Mouse (Mus musculus): ENCODE data around the gene Bzw2. TPM values are rescaled to one million over a fixed set of nuclear protein-coding genes. Genes with fewer than 3 reads are reported as not detected.

Gene Bzw2
- polyA plus RNA-seq, 1 experiment from 2014 or later = 157 TPM

DNA sequence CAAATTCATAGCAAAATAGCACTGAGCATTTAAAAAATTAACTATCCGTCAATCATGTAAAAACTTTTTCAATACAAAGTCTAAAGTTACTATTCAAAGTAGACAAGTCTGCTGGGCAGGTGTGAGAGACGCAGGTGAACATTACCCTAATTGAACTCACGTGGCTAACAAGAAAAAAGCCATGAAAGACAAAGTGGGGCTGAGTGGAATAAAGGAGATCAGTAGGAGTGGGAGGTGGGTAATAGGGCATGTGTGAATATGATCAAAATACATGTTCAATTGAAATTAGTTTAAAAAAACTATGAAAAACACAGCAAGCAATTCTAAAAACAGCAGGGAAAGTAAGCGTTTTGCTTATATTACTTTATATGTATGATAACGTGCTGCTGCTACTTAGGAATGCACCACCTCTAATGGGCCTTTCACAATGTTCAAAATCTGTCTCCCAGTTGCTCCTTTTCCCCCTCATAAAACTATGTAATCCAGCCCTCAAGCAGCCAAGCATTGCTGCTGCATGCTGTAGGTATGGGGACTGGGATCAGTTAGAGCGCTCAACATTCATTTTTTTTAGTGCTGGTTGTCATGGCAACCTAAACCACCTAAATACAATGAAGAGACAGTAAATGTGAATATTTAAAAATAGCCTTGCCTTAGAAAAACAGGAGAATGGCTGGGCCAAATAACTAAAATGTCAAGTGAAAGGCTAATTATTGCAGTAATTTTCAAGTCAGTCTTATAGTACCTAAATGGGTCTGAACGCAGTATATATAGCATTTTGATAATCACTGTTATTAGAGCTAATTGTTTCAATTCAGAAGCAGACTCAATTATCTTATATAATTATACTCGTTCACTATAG lies 54.9 kb downstream of the Bzw2 start:
- 96% methylated on average over 8 of the region's 8 CpGs for WGBS
- H3K27me3 ChIP-seq (ENCODE audit: control insufficient read depth, insufficient read depth, low read depth, low read length) = no peaks in the 10 kb centered on the region
- H3K9me3 ChIP-seq (ENCODE audit: control insufficient read depth, low read length) = peaks cover 4% of the 10 kb centered on the region; the same call in 1 of the 2 replicates
- H3K4me3 ChIP-seq (ENCODE audit: low read length) = no peak overlapping the region
- no peak overlapping the region for H3K9ac ChIP-seq (ENCODE audit: low read length)
- no peak overlapping the region for H3K4me2 ChIP-seq (ENCODE audit: low read depth, low read length)
- no peak for ATAC-seq (ENCODE audit: low read depth)
- no peak overlapping the region for H3K27ac ChIP-seq (ENCODE audit: low read length)
- peaks cover 32% of the 10 kb centered on the region for H3K36me3 ChIP-seq (ENCODE audit: control insufficient read depth, insufficient read depth, low read length)
- H3K4me1 ChIP-seq (replicated peaks; ENCODE audit: control insufficient read depth, insufficient read depth, low read length) = no peaks in the 10 kb centered on the region

DNA sequence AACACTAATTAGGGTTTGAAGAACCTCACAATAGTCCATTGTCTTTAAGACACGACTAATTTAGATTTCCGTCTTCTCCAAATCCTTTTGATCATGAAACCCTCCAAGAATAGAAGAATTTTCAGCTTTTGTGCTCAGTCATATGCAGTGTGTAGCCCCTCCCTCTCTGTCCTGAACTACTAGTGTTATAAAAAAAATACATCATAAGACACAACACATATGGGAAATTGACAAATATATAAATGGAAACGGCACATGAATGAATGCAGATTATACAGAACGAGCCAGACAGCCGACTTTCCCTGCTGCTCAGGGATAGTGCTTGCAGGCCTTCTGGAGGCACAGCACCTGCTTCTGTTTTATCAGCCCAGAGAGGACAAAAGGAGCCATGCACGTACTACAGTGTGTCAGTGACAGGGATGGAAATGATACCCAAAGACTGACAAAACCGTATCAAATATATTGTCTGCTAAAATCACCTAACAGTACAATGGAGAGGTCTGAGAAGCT lies 62.5 kb downstream of the Bzw2 start:
- peaks cover 16% of the 10 kb centered on the region for H3K36me3 ChIP-seq (ENCODE audit: control insufficient read depth, insufficient read depth, low read length)
- H3K9me3 ChIP-seq (ENCODE audit: control insufficient read depth, low read length) = no peaks in the 10 kb centered on the region
- 88% methylated on average over 7 of the region's 7 CpGs for WGBS
- no peak overlapping the region for H3K4me3 ChIP-seq (ENCODE audit: low read length)
- H3K9ac ChIP-seq (ENCODE audit: low read length) = no peak overlapping the region
- no peak overlapping the region for H3K4me2 ChIP-seq (ENCODE audit: low read depth, low read length)
- no peak overlapping the region for H3K27ac ChIP-seq (ENCODE audit: low read length)
- no peak for ATAC-seq (ENCODE audit: low read depth)
- H3K27me3 ChIP-seq (ENCODE audit: control insufficient read depth, insufficient read depth, low read depth, low read length) = no peaks in the 10 kb centered on the region
- H3K4me1 ChIP-seq (replicated peaks; ENCODE audit: control insufficient read depth, insufficient read depth, low read length) = no peaks in the 10 kb centered on the region

DNA sequence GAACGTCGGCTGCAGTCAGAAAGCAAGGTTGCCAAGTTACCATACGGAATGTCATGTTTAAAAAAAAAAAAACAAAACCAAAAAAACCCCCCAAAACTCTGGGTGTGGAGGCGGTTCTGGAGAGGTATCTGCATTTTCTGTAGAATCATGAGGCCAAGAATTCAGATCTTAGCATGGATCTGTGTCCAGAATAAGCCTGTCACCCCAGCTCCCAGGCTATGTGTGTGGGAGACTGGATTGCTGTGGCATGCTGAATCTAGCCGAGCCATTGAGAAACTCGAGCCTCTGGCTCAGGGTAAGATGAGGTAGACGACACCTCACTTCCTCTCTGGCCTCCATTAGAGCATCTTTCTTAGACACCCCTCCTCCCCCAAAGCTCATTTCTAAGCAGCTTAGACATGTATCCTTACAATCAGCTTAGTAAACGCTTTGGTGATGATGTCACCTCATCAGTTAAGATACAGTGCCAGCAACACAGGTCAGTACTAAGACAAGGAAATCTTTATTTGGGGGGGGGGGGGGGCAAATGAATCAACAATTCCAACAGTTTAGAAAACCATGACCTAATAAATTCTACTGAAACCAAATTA lies 64.7 kb downstream of the Bzw2 start:
- H3K9ac ChIP-seq (ENCODE audit: low read length) = no peak overlapping the region
- ATAC-seq (ENCODE audit: low read depth) = no peak
- H3K27me3 ChIP-seq (ENCODE audit: control insufficient read depth, insufficient read depth, low read depth, low read length) = no peaks in the 10 kb centered on the region
- H3K4me2 ChIP-seq (ENCODE audit: low read depth, low read length) = no peak overlapping the region
- WGBS = 71% methylated on average over 8 of the region's 8 CpGs
- peaks cover 16% of the 10 kb centered on the region for H3K36me3 ChIP-seq (ENCODE audit: control insufficient read depth, insufficient read depth, low read length)
- H3K4me1 ChIP-seq (replicated peaks; ENCODE audit: control insufficient read depth, insufficient read depth, low read length) = no peaks in the 10 kb centered on the region
- H3K9me3 ChIP-seq (ENCODE audit: control insufficient read depth, low read length) = no peaks in the 10 kb centered on the region
- no peak overlapping the region for H3K27ac ChIP-seq (ENCODE audit: low read length)
- H3K4me3 ChIP-seq (ENCODE audit: low read length) = no peak overlapping the region

DNA sequence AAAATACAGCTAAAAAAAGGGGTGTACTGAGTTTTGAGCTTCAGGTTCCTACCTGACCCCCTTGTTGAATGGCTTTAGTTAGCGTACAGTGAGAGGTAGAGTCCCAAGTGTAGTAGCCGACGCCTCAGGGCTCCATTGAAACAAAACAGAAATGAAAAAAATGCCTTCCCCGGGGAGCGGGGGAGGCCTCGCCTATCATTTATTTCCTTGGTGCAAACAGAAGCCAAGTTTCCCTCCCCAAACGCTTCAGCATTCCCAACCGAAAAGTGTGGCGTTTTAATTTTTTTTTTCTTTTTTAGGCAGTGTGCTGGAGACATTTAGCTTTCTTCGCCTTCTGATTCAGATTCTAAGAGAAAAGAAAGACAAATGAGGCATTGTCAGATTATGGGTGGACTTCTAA lies 65.9 kb downstream of the Bzw2 start:
- H3K27me3 ChIP-seq (ENCODE audit: control insufficient read depth, insufficient read depth, low read depth, low read length) = no peaks in the 10 kb centered on the region
- H3K9ac ChIP-seq (ENCODE audit: low read length) = no peak overlapping the region
- no peak overlapping the region for H3K4me3 ChIP-seq (ENCODE audit: low read length)
- no peaks in the 10 kb centered on the region for H3K9me3 ChIP-seq (ENCODE audit: control insufficient read depth, low read length)
- H3K27ac ChIP-seq (ENCODE audit: low read length) = no peak overlapping the region
- no peak overlapping the region for H3K4me2 ChIP-seq (ENCODE audit: low read depth, low read length)
- H3K36me3 ChIP-seq (ENCODE audit: control insufficient read depth, insufficient read depth, low read length) = peaks cover 16% of the 10 kb centered on the region
- no peak for ATAC-seq (ENCODE audit: low read depth)
- 91% methylated on average over 10 of the region's 10 CpGs for WGBS
- H3K4me1 ChIP-seq (replicated peaks; ENCODE audit: control insufficient read depth, insufficient read depth, low read length) = no peaks in the 10 kb centered on the region

DNA sequence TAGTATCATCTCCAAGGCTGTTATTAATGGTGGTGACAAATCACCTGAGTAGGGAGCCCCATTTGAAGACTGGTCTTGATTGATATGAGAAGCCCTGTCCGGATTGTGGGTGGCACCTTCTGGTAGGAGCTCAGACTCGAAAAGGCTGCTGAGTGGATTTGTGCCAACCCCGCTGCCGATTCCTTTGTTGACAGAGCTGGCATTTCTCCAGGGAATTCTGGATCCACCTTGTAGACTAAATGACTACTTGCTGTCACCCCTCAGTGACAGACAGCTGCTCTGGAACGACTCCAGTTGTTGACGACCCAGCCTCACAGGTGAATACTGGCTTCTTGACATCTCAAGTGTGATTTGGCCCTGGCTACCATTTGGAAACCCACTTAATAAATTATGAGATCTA lies 68.7 kb downstream of the Bzw2 start:
- 25% methylated on average over 6 of the region's 6 CpGs for WGBS
- no peaks in the 10 kb centered on the region for H3K9me3 ChIP-seq (ENCODE audit: control insufficient read depth, low read length)
- H3K27ac ChIP-seq (ENCODE audit: low read length) = no peak overlapping the region
- H3K9ac ChIP-seq (ENCODE audit: low read length) = no peak overlapping the region
- no peak overlapping the region for H3K4me2 ChIP-seq (ENCODE audit: low read depth, low read length)
- ATAC-seq (ENCODE audit: low read depth) = no peak
- H3K4me3 ChIP-seq (ENCODE audit: low read length) = no peak overlapping the region
- H3K36me3 ChIP-seq (ENCODE audit: control insufficient read depth, insufficient read depth, low read length) = peaks cover 13% of the 10 kb centered on the region
- H3K4me1 ChIP-seq (replicated peaks; ENCODE audit: control insufficient read depth, insufficient read depth, low read length) = no peaks in the 10 kb centered on the region
- no peaks in the 10 kb centered on the region for H3K27me3 ChIP-seq (ENCODE audit: control insufficient read depth, insufficient read depth, low read depth, low read length)

DNA sequence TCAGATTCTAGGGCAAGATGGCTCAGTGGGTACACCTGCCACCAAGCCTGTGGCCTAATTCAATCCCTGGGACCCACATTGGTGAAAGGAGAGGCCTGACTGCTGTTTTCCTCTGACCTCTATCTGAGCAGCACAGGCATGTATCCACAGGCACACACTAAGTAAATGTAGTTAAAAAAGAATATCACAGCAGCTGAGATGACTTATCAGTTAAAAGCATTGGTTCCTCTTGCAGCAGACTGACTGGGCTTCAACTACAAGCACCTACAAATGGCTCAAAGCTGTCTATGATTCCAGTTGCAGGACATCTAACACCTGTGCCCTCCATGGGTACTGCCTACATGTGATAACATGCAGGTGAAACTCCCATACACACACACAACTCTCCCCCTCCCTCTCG lies 69.1 kb downstream of the Bzw2 start:
- WGBS = 84% methylated on average over 1 of the region's 1 CpGs
- no peaks in the 10 kb centered on the region for H3K4me1 ChIP-seq (replicated peaks; ENCODE audit: control insufficient read depth, insufficient read depth, low read length)
- H3K9me3 ChIP-seq (ENCODE audit: control insufficient read depth, low read length) = no peaks in the 10 kb centered on the region
- H3K27ac ChIP-seq (ENCODE audit: low read length) = no peak overlapping the region
- H3K4me3 ChIP-seq (ENCODE audit: low read length) = no peak overlapping the region
- H3K4me2 ChIP-seq (ENCODE audit: low read depth, low read length) = no peak overlapping the region
- peaks cover 13% of the 10 kb centered on the region for H3K36me3 ChIP-seq (ENCODE audit: control insufficient read depth, insufficient read depth, low read length)
- H3K27me3 ChIP-seq (ENCODE audit: control insufficient read depth, insufficient read depth, low read depth, low read length) = no peaks in the 10 kb centered on the region
- H3K9ac ChIP-seq (ENCODE audit: low read length) = no peak overlapping the region
- no peak for ATAC-seq (ENCODE audit: low read depth)

DNA sequence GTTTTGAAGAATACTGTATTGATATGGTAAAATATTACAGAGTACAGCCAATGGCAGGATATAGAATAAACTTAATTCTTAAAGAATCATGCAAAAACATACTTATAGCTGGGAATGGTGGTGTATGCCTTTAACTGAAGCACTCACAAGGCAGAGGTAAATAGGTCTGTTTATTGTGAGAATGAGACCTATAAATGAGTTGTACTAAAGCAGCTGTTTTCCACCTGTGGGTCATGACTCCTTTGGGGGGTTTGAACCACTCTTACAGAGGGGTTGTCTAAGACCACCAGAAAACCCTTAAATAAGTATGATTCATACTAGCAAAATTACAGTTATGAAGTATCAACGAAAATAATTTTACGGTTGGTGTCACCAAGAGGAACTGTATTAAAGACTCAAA lies 72.5 kb downstream of the Bzw2 start:
- 92% methylated on average over 2 of the region's 2 CpGs for WGBS
- no peak overlapping the region for H3K9ac ChIP-seq (ENCODE audit: low read length)
- H3K9me3 ChIP-seq (ENCODE audit: control insufficient read depth, low read length) = no peaks in the 10 kb centered on the region
- no peak overlapping the region for H3K27ac ChIP-seq (ENCODE audit: low read length)
- ATAC-seq (ENCODE audit: low read depth) = no peak
- H3K27me3 ChIP-seq (ENCODE audit: control insufficient read depth, insufficient read depth, low read depth, low read length) = no peaks in the 10 kb centered on the region
- H3K4me3 ChIP-seq (ENCODE audit: low read length) = no peak overlapping the region
- H3K4me2 ChIP-seq (ENCODE audit: low read depth, low read length) = no peak overlapping the region
- no peaks in the 10 kb centered on the region for H3K36me3 ChIP-seq (ENCODE audit: control insufficient read depth, insufficient read depth, low read length)
- no peaks in the 10 kb centered on the region for H3K4me1 ChIP-seq (replicated peaks; ENCODE audit: control insufficient read depth, insufficient read depth, low read length)

DNA sequence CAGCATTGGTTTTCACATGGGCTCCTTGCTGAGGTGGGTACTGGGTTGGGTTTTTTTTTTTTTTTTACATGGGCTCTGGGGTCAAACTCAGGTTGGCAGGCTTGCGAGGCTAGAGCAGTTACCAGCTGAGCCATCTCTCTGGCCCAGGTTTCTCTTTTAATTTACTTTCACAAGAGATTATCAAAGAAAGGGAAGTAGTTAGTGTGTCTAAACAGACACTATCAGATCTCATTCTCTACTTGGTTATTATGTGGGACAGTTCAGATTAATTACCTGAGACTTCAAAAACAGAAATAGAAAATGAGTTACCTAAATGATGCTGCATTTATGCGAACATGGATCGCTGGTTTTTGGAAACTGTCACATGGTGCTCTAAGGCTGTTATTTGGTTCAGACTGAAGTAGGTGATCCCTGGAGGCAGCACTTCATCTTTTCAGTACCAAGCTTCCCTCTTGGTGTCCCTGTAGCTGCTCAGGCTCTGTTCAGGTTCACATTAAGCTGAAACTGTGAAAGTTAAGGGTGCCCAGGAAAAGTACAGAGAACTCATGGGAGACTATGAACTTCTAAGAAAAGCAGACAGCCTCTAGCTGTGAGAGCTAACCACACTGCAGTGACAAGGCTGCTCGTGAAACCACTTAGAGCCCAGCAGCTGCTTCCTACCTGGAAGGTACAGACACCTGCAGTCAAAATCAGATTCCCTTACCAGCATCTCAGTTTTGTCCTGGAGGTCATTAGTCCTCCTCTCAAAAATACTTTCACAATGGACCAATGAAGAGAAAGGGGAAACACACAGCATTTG lies 79.6 kb downstream of the Bzw2 start:
- no peaks in the 10 kb centered on the region for H3K36me3 ChIP-seq (ENCODE audit: control insufficient read depth, insufficient read depth, low read length)
- H3K27ac ChIP-seq (ENCODE audit: low read length) = no peak overlapping the region
- no peak overlapping the region for H3K4me2 ChIP-seq (ENCODE audit: low read depth, low read length)
- 47% methylated on average over 4 of the region's 4 CpGs for WGBS
- H3K4me3 ChIP-seq (ENCODE audit: low read length) = no peak overlapping the region
- no peak overlapping the region for H3K9ac ChIP-seq (ENCODE audit: low read length)
- H3K9me3 ChIP-seq (ENCODE audit: control insufficient read depth, low read length) = no peaks in the 10 kb centered on the region
- ATAC-seq (ENCODE audit: low read depth) = no peak
- H3K4me1 ChIP-seq (replicated peaks; ENCODE audit: control insufficient read depth, insufficient read depth, low read length) = no peaks in the 10 kb centered on the region
- H3K27me3 ChIP-seq (ENCODE audit: control insufficient read depth, insufficient read depth, low read depth, low read length) = no peaks in the 10 kb centered on the region

DNA sequence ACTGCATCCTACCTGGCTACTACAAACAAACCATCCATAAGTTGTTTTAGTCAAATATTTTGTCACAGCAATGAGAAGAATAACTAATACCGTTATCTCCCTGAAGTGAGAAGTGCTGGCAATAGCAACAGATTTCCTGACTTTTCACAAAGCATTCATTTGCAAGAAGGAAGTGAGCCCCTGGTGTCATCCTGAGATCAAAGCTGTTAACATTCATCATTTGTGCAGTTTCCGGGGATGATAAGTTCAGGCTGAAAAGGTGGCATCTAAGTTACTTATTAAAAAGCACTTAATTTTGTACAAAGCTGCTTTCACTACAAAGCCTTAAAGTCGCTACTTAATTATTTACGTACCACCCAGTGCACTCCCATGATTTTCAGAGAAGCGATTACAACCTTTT lies 85.0 kb downstream of the Bzw2 start:
- 17% methylated on average over 5 of the region's 5 CpGs for WGBS

More for the DNA sequence above, 85.0 kb downstream of the Bzw2 start:
- Histone ChIP-seq H3K9me3 (ENCODE audit: control insufficient read depth, low read length) (no peaks in the 10 kb centered on the region), H3K4me3 (ENCODE audit: low read length) (no peak overlapping the region), H3K4me1 (replicated peaks; ENCODE audit: control insufficient read depth, insufficient read depth, low read length) (no peaks in the 10 kb centered on the region), H3K9ac (ENCODE audit: low read length) (no peak overlapping the region), H3K27ac (ENCODE audit: low read length) (no peak overlapping the region), H3K36me3 (ENCODE audit: control insufficient read depth, insufficient read depth, low read length) (no peaks in the 10 kb centered on the region), H3K27me3 (ENCODE audit: control insufficient read depth, insufficient read depth, low read depth, low read length) (no peaks in the 10 kb centered on the region), H3K4me2 (ENCODE audit: low read depth, low read length) (no peak overlapping the region)
- ATAC-seq (ENCODE audit: low read depth) = no peak
